Mouse (Mus musculus): ENCODE measurements at regions not wholly inside any gene's neighbourhood (a gene's known extent, or its start where the extent isn't known, plus 50 kb on each side); places are given as distances from the start of the nearest gene placed in this dataset.

DNA sequence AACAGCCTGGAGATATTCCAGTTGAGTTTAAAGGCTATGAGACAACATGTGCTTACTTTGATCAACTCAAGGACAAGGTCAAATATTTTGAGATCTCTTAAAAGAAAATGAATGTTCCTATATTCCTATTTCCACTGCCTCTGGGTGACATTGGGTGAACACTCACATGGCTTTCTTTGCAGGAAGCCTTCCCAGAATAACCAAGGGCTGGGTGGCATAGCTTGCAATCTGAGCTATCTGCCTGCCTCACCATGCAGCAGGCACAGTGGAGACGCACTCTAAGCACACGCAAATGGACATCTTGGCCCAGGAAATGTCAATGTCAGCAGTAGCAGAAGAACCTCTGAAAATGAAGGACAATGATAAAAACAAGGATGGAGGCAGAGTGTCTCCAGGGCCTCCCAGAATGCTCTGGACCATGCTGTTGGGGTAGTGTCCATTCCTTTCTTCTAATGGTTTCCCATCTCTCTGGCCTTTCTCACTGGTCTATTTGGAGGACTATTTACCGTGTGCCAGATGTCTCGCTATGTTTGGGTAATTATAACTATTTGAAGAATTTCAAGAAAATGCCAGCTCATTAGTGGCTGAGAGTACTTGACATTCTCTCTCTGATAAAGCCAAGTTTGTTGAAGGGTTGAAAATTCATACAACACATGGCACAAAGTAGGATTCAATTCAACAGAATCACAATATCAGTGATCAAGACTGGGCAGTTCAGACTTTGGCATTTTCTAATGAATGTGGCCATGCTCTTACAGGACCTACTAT is 276.3 kb upstream of the Rnf32 start:
- DNase-seq (ENCODE audit: low read depth, low spot score) = no peak

GRCm38 (mm10) chr5:28904500-28904899 is 291.3 kb upstream of the Rnf32 start:
- peak; percentile 30 for DNase-seq (ENCODE audit: low read depth, low spot score)

- DNase-seq (ENCODE audit: low read depth, low spot score) = no peak
Observed at GRCm38 (mm10) chr5:28903805-28904320, 291.9 kb upstream of the Rnf32 start.

DNA sequence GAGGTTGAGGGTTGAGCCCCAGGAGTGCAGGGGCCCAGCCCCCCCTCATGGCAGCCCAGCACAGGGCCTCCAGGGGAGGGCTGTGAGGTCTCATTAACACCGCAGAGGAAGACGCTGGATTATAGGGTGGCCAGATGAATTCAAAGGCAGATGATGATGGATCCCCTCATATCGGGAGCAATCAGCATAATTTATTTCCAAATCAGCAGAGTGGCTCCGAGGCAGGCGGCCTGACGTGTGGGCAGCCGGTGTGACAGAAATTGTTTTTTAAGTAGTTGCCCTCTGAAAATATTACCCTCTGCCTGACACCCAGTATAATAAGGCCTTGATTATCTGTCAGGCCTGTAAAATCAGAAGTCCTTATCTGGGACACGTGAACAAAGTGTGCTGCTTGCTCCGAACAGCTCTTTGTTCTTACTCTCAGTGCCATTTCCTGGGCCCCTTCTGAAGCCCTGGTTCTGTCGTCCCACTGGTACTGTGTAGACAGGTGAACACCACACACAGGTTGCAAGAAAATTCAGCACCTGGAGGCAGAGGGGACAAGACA is 303.0 kb upstream of the Rnf32 start:
- DNase-seq (ENCODE audit: low read depth, low spot score) = no peak

GRCm38 (mm10) chr5:28891988-28892387 is 303.8 kb upstream of the Rnf32 start:
- DNase-seq (ENCODE audit: low read depth, low spot score) = no peak

DNA sequence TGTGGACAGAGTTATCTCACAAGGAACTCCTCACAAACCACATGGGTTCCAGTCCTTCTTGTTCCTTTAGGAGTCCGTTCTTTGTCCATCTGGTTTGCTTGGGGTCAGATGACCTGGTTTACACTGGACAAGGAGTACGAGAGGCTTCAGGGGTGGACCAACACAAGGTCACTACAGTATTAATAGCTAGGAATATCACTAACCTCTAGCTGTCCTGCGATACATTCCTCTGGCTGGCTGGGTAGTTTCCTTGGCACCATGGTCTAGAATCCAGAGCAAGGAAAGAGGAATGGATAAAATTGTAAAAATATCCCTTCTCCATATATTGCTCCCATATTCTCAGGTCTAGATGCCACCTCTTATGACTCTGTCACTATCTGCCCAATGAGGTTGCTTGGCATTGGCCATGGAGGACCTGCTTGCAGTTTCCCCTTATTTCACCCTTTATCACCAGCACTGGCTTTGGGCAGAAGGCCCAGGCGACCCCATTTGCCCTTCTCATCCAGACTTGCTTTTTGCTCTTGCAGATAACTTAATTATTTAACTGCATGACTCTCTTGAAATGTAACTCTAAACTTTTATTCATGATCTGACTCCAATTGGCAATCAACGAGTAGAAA is 310.9 kb upstream of the Rnf32 start:
- no peak for DNase-seq (ENCODE audit: low read depth, low spot score)

GRCm38 (mm10) chr5:28876199-28876598 is 319.6 kb upstream of the Rnf32 start:
- no peak for DNase-seq (ENCODE audit: low read depth, low spot score)

DNA sequence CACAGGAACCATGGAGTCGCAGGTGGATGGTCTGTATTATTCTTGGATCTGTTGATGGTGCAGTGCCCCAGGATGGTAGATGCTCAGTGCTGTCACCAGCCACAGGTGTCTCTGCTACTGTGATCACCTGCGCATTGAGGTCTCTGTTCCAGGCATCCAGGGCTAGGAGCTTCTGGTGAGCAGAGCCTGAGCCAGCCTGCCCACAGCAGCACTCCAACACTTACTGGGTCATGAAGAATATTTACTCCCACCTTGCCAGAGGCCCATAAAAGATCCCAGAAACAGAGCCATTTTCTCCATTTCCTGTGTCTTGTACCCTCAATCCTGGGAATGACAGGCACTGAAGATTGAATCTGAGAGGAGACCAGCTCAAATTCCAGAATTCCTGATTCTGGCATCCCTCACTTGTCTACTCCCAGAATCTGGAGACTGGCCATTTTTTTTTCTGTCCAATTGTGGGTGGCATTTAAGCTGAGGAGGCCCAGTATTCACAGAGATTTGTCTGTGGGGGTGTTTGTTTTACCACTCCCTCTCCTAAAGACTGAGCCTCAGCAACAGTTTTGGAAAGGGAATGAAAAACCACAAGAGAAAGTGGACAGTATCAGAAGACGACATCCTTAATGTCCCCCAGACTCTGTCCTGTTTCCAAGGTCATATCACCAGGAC is 322.1 kb upstream of the Rnf32 start:
- DNase-seq (ENCODE audit: low read depth, low spot score) = no peak

DNA sequence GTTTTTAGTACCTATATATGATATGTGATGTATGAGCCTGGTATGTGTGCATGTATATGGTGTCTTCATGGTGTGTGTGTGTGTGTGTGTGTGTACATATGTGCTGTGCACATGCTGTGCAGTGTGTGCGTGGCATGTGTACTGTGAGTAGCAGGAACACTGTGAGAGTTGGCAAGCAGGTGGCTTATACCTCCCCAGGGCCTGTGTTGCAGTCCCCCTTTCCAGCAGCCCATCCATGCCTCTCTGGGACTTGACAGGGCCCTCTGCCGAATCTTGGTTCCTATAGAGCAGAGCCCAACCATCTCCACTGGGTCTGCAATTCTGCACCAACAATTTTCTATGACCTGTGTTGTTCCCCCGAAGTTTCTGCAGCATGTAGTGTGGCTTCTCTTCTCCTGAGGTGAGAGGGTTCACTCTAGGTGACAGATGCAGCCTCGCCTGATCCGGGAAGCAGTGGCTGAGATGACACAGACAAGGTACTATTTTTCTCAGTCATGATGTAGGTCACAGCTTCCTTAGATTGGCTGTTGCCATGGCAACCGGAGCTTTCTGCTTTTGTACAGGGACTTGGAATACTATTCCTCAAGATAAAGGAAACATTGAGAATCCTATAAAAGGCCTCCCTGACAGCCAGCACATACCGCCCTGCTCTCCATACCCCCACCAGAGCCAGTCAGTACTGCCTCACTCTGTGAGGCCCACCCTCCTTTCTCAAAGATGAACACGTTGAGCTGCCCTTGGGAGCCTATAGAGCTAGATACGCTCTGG is 336.0 kb upstream of the Rnf32 start:
- no peak for DNase-seq (ENCODE audit: low read depth, low spot score)

DNA sequence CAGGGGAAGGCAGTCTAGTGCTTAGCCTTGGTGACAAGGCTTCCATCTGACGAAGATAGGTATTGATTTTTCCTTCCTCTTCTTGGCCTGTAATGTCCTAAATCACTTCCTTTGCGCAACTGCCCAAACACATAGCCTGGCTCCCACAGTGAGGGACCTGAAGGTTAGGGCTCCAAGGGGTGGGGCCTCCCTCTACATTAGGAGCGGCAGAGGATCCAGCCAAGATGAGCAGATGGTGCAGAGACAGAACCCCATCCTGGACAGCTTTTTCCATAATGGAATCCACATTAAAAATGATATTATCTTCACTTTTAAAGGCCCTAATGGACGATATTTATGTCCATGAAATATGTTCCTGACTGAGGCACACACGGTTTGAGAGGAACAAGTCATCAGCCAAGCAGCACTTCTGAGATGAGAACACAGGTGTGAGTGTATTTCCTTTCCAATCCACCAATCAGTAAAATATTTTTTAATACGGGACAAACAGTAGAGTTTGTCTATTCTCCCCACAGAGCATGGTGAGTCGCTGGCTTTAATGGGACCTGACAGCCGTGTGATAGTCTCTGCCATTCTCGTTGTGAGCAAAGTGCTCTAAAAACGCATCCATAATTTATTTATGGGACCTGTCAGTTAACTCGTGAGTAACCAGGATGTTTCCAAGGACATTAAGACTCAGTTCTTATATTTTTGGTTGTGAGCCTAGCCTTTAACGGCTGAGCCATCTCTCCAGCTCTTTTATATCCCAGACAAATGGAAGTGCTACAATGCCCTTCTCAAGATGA is 357.5 kb upstream of the Rnf32 start:
- DNase-seq (ENCODE audit: low read depth, low spot score) = no peak

- DNase-seq (ENCODE audit: low read depth, low spot score) = no peak
Observed at GRCm38 (mm10) chr5:28819091-28819490, 352.0 kb upstream of the Shh start.

- no peak for DNase-seq (ENCODE audit: low read depth, low spot score)
Observed at GRCm38 (mm10) chr5:28807950-28808349, 340.9 kb upstream of the Shh start.

- no peak for DNase-seq (ENCODE audit: low read depth, low spot score)
Observed at GRCm38 (mm10) chr5:28799464-28799863, 332.4 kb upstream of the Shh start.

- DNase-seq (ENCODE audit: low read depth, low spot score) = no peak
Observed at GRCm38 (mm10) chr5:28798361-28798760, 331.3 kb upstream of the Shh start.

DNA sequence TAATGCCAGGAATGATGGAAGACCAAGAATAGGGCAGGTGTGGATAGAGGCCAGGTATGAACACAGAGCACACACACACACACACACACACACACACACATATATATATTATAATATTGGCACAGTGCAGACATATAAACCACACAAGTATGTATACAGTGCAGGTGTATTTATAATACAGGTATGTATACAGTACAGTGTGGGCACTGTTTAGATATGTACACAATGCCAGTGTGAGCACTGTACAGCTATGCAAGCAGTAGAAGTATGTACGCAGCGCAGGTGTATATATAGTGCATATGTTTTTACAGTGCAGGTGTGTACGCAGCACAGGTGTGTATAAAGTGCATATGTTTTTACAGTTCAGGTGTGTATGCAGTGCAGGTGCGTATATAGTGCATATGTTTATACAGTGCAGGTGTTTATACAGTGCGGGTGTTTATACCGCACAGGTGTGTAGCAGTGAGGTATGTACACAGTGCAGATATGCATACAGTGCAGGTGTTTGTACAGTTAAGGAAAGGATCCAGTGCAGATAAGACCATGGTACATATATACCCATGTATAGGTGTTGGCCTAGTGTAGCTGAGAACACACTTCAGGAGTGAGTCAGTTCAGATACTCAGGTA is 328.2 kb upstream of the Shh start:
- no peak for DNase-seq (ENCODE audit: low read depth, low spot score)

- no peak for DNase-seq (ENCODE audit: low read depth, low spot score)
Observed at GRCm38 (mm10) chr5:28793781-28794180, 326.7 kb upstream of the Shh start.

DNA sequence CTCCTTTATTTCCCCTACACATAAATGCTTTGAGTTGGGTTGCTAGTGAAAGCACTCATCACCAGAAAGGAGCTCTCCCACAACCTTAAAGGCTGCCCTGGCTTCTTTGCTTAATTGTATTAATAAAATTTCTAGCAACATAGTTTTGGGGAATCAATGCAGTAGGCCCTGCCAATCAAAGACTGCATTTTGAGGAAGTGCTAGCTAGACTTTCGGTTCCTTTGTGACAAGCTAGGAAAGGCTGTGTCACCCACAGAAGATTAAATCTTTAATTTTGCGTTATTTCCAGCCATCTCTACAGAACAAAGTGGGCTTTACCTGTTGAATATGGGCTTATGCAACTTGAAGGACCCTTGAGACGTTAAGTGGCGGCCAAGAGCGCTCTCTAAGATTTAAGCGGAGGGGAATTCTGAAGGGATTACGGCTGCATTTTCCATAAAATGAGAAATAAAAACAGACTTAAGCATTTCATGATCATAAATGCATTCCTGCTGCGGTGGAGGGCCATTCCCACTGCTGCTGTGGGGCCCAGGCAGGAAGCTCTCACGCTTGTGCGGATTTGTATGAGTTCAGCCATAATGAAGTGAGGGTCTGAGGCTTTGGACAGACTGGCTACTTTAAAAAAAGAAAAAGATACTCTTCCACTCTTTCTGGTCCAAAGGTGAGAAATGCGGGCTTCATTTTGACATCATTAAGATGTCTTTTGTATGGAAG is 318.4 kb upstream of the Shh start:
- no peak for DNase-seq (ENCODE audit: low read depth, low spot score)

GRCm38 (mm10) chr5:28784339-28784966 is 317.4 kb upstream of the Shh start:
- DNase-seq (ENCODE audit: low read depth, low spot score) = no peak

- DNase-seq (ENCODE audit: low read depth, low spot score) = no peak
Observed at GRCm38 (mm10) chr5:28775648-28776359, 308.7 kb upstream of the Shh start.

Measured in 3T3-L1 (cell line).